Mouse (Mus musculus) neural tube, embryonic 14.5 days (tissue): ENCODE results near the gene Gata2. TPM values are rescaled to one million over a fixed set of nuclear protein-coding genes. Genes with fewer than 3 reads are reported as not detected.
"Not testable (repeated sequence)": the region's sequence is repeated elsewhere in the genome, so short reads cannot be mapped to it uniquely, and the experiment has no call there.

ENCODE experiments used
- ATAC-seq: fragments of 200-750 bp; cut with Nextera tagmentation; 2 replicates; pipeline ENCODE4 v1.8.0; 2017; ENCODE audit warnings: low read depth, mild to moderate bottlenecking, moderate TSS enrichment, moderate library complexity
- H3K27ac ChIP-seq: fragments of 300-500 bp; sonication (generic); 2 replicates; pipeline ENCODE4 v1.5.1; 2014; ENCODE audit warnings: low read depth, mild to moderate bottlenecking, control low read depth, low read length, moderate library complexity, mixed read lengths
- H3K27me3 ChIP-seq: fragments of 300-500 bp; sonication (generic); 2 replicates; pipeline ENCODE4 v1.6.1; 2014; ENCODE audit warnings: low read length; ENCODE audit not compliant: control insufficient read depth, insufficient read depth
- H3K36me3 ChIP-seq: fragments of 300-500 bp; sonication (generic); 2 replicates; pipeline ENCODE4 v1.6.1; 2014; ENCODE audit warnings: low read length, mixed read lengths; ENCODE audit not compliant: control insufficient read depth, insufficient read depth
- H3K4me1 ChIP-seq: fragments of 300-500 bp; sonication (generic); 2 replicates; pipeline ENCODE4 v1.6.1; 2014; ENCODE audit warnings: low read length; ENCODE audit not compliant: control insufficient read depth, insufficient read depth
- H3K4me2 ChIP-seq: fragments of 300-500 bp; sonication (generic); 2 replicates; pipeline ENCODE4 v1.6.1; 2014; ENCODE audit warnings: mild to moderate bottlenecking, low read depth, low read length, control low read depth
- H3K4me3 ChIP-seq: fragments of 300-500 bp; sonication (generic); 2 replicates; pipeline ENCODE4 v1.5.1; 2014; ENCODE audit warnings: low read depth, low read length, control low read depth, mixed read lengths
- H3K9ac ChIP-seq: fragments of 300-500 bp; sonication (generic); replicated peaks from 2 replicates; pipeline ENCODE4 v1.6.1; 2014; ENCODE audit warnings: low read depth, mild to moderate bottlenecking, control low read depth, low read length, mixed read lengths
- H3K9me3 ChIP-seq: fragments of 300-500 bp; sonication (generic); 2 replicates; pipeline ENCODE4 v1.6.1; 2016; ENCODE audit warnings: low read length; ENCODE audit not compliant: control insufficient read depth
- WGBS: fragments of 180-500 bp; shearing (Covaris S2); extraction: QIAGEN DNeasy Blood & Tissue Kit; methylation state at CpG from one replicate; pipeline ENCODE4 v1.1.7; 2014; 5-methylcytosine and 5-hydroxymethylcytosine counted together
- polyA plus RNA-seq: library from polyadenylated mRNA; unstranded; fragments of >200 nt; fragmentation: Nextera tagmentation; extraction: Ambion mirVana; gene quantifications from 2 replicates; pipeline ENCODE4 v1.2.1, GENCODE M21; 2014

The Gata2 gene
- polyA plus RNA-seq = 5.4 and 7.6 TPM in 2 replicates

GRCm38 (mm10) chr6:88193433-88194052, at the start of gene Gata2:
TSS of gene Gata2 (plus strand) at chr6:88193891.
- H3K36me3 ChIP-seq = no peaks in the 10 kb centered on the region
- whole genome bisulfite sequencing = under 1% methylated on average over 54 of the region's 57 CpGs
- H3K4me1 ChIP-seq = peaks cover 19% of the 10 kb centered on the region
- 0 out of 2 replicates have a peak within 1 kb of the TSS, but pooled peaks have one; percentile 21 for H3K9ac ChIP-seq
- H3K27ac ChIP-seq = no peak within 1 kb of the TSS
- no peaks in the 10 kb centered on the region for H3K9me3 ChIP-seq
- peak within 1 kb of the TSS; percentile 20; the same call in 1 of the 2 replicates for H3K4me3 ChIP-seq
- ATAC-seq = no peak
- peak within 1 kb of the TSS; percentile 35 for H3K4me2 ChIP-seq
- peaks cover 72% of the 10 kb centered on the region for H3K27me3 ChIP-seq

GRCm38 (mm10) chr6:88145793-88146192, 47.9 kb upstream of the Gata2 start:
- H3K27ac ChIP-seq = no peak overlapping the region
- WGBS = 60% methylated on average over 4 of the region's 4 CpGs
- no peaks in the 10 kb centered on the region for H3K27me3 ChIP-seq
- no peaks in the 10 kb centered on the region for H3K9me3 ChIP-seq
- H3K4me1 ChIP-seq = peaks cover 2% of the 10 kb centered on the region; the same call in 1 of the 2 replicates
- no peaks in the 10 kb centered on the region for H3K36me3 ChIP-seq
- H3K4me3 ChIP-seq = no peak overlapping the region
- H3K4me2 ChIP-seq = no peak overlapping the region
- no peak for ATAC-seq
- H3K9ac ChIP-seq = no peak overlapping the region

- no peak overlapping the region for H3K9ac ChIP-seq
Measured at GRCm38 (mm10) chr6:88146576-88146975, 47.1 kb upstream of the Gata2 start.

GRCm38 (mm10) chr6:88147411-88148003, 46.2 kb upstream of the Gata2 start:
- no peak overlapping the region; the same call in 1 of the 2 replicates for H3K27ac ChIP-seq
- no peak for ATAC-seq
- WGBS = 71% methylated on average over 16 of the region's 16 CpGs

More at GRCm38 (mm10) chr6:88146576-88146975, 47.1 kb upstream of the Gata2 start:
- Histone ChIP-seq H3K4me1 (peaks cover 2% of the 10 kb centered on the region; the same call in 1 of the 2 replicates), H3K4me3 (no peak overlapping the region), H3K27me3 (no peaks in the 10 kb centered on the region), H3K4me2 (no peak overlapping the region), H3K9me3 (no peaks in the 10 kb centered on the region), H3K36me3 (no peaks in the 10 kb centered on the region), H3K27ac (no peak overlapping the region)
- ATAC-seq = no peak
- WGBS = 81% methylated on average over 8 of the region's 8 CpGs

GRCm38 (mm10) chr6:88151335-88151734, 42.4 kb upstream of the Gata2 start:
- H3K4me2 ChIP-seq = no peak overlapping the region
- ATAC-seq = no peak
- no peak overlapping the region for H3K9ac ChIP-seq
- H3K4me3 ChIP-seq = no peak overlapping the region
- no peaks in the 10 kb centered on the region for H3K9me3 ChIP-seq
- no peak overlapping the region for H3K27ac ChIP-seq
- no peaks in the 10 kb centered on the region for H3K36me3 ChIP-seq
- 74% methylated on average over 4 of the region's 4 CpGs for WGBS
- no peaks in the 10 kb centered on the region for H3K4me1 ChIP-seq
- H3K27me3 ChIP-seq = no peaks in the 10 kb centered on the region

More at GRCm38 (mm10) chr6:88147411-88148003, 46.2 kb upstream of the Gata2 start:
- Histone ChIP-seq H3K9ac (no peak overlapping the region), H3K4me1 (peaks cover 2% of the 10 kb centered on the region; the same call in 1 of the 2 replicates), H3K36me3 (no peaks in the 10 kb centered on the region), H3K4me3 (no peak overlapping the region), H3K4me2 (no peak overlapping the region), H3K9me3 (no peaks in the 10 kb centered on the region), H3K27me3 (no peaks in the 10 kb centered on the region)

- ATAC-seq = no peak
- Histone ChIP-seq H3K4me2 (no peak overlapping the region), H3K4me1 (no peaks in the 10 kb centered on the region), H3K9me3 (no peaks in the 10 kb centered on the region), H3K9ac (no peak overlapping the region), H3K27me3 (no peaks in the 10 kb centered on the region), H3K27ac (no peak overlapping the region), H3K36me3 (no peaks in the 10 kb centered on the region), H3K4me3 (no peak overlapping the region)
- WGBS = 89% methylated on average over 14 of the region's 14 CpGs
Measured at GRCm38 (mm10) chr6:88152127-88152705, 41.5 kb upstream of the Gata2 start.

- Histone ChIP-seq H3K4me3 (no peak overlapping the region), H3K9ac (no peak overlapping the region), H3K4me2 (no peak overlapping the region), H3K9me3 (no peaks in the 10 kb centered on the region), H3K4me1 (no peaks in the 10 kb centered on the region), H3K36me3 (no peaks in the 10 kb centered on the region), H3K27me3 (no peaks in the 10 kb centered on the region), H3K27ac (no peak overlapping the region)
- WGBS = 71% methylated on average over 6 of the region's 6 CpGs
- ATAC-seq = no peak
Measured at GRCm38 (mm10) chr6:88152979-88153378, 40.7 kb upstream of the Gata2 start.

GRCm38 (mm10) chr6:88155614-88156013, 38.1 kb upstream of the Gata2 start:
- H3K9ac ChIP-seq, H3K4me2 ChIP-seq, H3K27me3 ChIP-seq, H3K4me1 ChIP-seq, H3K4me3 ChIP-seq, H3K9me3 ChIP-seq, H3K27ac ChIP-seq, ATAC-seq, H3K36me3 ChIP-seq: not testable (repeated sequence)
- 88% methylated on average over 6 of the region's 6 CpGs for WGBS

- no peak for ATAC-seq
- Histone ChIP-seq H3K4me2 (no peak overlapping the region), H3K27me3 (no peaks in the 10 kb centered on the region), H3K4me3 (no peak overlapping the region), H3K9ac (no peak overlapping the region), H3K9me3 (no peaks in the 10 kb centered on the region), H3K4me1 (no peaks in the 10 kb centered on the region), H3K36me3 (no peaks in the 10 kb centered on the region), H3K27ac (no peak overlapping the region)
- WGBS = 89% methylated on average over 5 of the region's 5 CpGs
Measured at GRCm38 (mm10) chr6:88158790-88159189, 34.9 kb upstream of the Gata2 start.
